Mouse (Mus musculus) kidney, embryonic 16.5 days (tissue): ENCODE measurements around the gene Zfp652. TPM values are rescaled to one million over a fixed set of nuclear protein-coding genes. Genes with fewer than 3 reads are reported as not detected.

Experiments
- ATAC-seq: fragments of 200-750 bp; cut with Nextera tagmentation; 2 replicates; pipeline ENCODE4 v1.8.0; 2017; ENCODE audit warnings: moderate TSS enrichment; ENCODE audit not compliant: low FRiP score, low TSS enrichment
- H3K27ac ChIP-seq: fragments of 300-500 bp; sonication (generic); 2 replicates; pipeline ENCODE4 v1.5.1; 2014; ENCODE audit warnings: low read length
- H3K27me3 ChIP-seq: fragments of 300-500 bp; sonication (generic); 2 replicates; pipeline ENCODE4 v1.6.1; 2014; ENCODE audit warnings: low read length, control low read depth, mixed read lengths; ENCODE audit not compliant: insufficient read depth
- H3K36me3 ChIP-seq: fragments of 300-500 bp; sonication (generic); 2 replicates; pipeline ENCODE4 v1.6.1; 2014; ENCODE audit warnings: low read length, control low read depth, mixed read lengths; ENCODE audit not compliant: insufficient read depth
- H3K4me1 ChIP-seq: fragments of 300-500 bp; sonication (generic); 2 replicates; pipeline ENCODE4 v1.6.1; 2014; ENCODE audit warnings: low read length, control low read depth, mixed read lengths; ENCODE audit not compliant: insufficient read depth
- H3K4me2 ChIP-seq: fragments of 300-500 bp; sonication (generic); replicated peaks from 2 replicates; pipeline ENCODE4 v1.6.1; 2014; ENCODE audit warnings: low read depth, low read length
- H3K4me3 ChIP-seq: fragments of 300-500 bp; sonication (generic); 2 replicates; pipeline ENCODE4 v1.5.1; 2014; ENCODE audit warnings: mild to moderate bottlenecking, low read length
- H3K9ac ChIP-seq: fragments of 300-500 bp; sonication (generic); replicated peaks from 2 replicates; pipeline ENCODE4 v1.6.1; 2014; ENCODE audit warnings: low read length
- H3K9me3 ChIP-seq: fragments of 300-500 bp; sonication (generic); 2 replicates; pipeline ENCODE4 v1.6.1; 2016; ENCODE audit warnings: low read length, control low read depth
- WGBS: fragments of 180-500 bp; shearing (Covaris S2); extraction: QIAGEN DNeasy Blood & Tissue Kit; methylation state at CpG from one replicate; pipeline ENCODE4 v1.1.7; 2014; 5-methylcytosine and 5-hydroxymethylcytosine counted together
- polyA plus RNA-seq: library from polyadenylated mRNA; unstranded; fragments of >200 nt; fragmentation: Nextera tagmentation; extraction: Ambion mirVana; gene quantifications from 2 replicates; pipeline ENCODE4 v1.2.1, GENCODE M21; 2015

Gene Zfp652
- polyA plus RNA-seq, 1 experiment from 2014 or later: 24.0 TPM

- no peak overlapping the region for H3K9ac ChIP-seq
- WGBS: 81% methylated on average over 4 of the region's 4 CpGs
- no peaks in the 10 kb centered on the region for H3K4me1 ChIP-seq
- ATAC-seq: no peak
- H3K4me3 ChIP-seq: no peak overlapping the region
- no peak overlapping the region for H3K4me2 ChIP-seq
- H3K9me3 ChIP-seq: no peaks in the 10 kb centered on the region
- no peaks in the 10 kb centered on the region for H3K36me3 ChIP-seq
- H3K27ac ChIP-seq: no peak overlapping the region
- no peaks in the 10 kb centered on the region for H3K27me3 ChIP-seq
Observed at GRCm38 (mm10) chr11:95726156-95726555, 13.7 kb downstream of the Zfp652 start.

GRCm38 (mm10) chr11:95727947-95728346 is 15.5 kb downstream of the Zfp652 start:
- no peaks in the 10 kb centered on the region for H3K9me3 ChIP-seq
- WGBS: 92% methylated on average over 5 of the region's 5 CpGs
- no peak for ATAC-seq
- no peak overlapping the region for H3K4me3 ChIP-seq
- H3K4me1 ChIP-seq: no peaks in the 10 kb centered on the region
- no peak overlapping the region for H3K4me2 ChIP-seq
- no peaks in the 10 kb centered on the region for H3K27me3 ChIP-seq
- no peak overlapping the region for H3K27ac ChIP-seq
- H3K9ac ChIP-seq: no peak overlapping the region
- H3K36me3 ChIP-seq: no peaks in the 10 kb centered on the region

GRCm38 (mm10) chr11:95728916-95729907 is 16.7 kb downstream of the Zfp652 start:
- no peak for ATAC-seq
- WGBS: 79% methylated on average over 12 of the region's 12 CpGs
- Histone ChIP-seq H3K36me3 (no peaks in the 10 kb centered on the region), H3K9ac (no peak overlapping the region), H3K27me3 (no peaks in the 10 kb centered on the region), H3K4me2 (no peak overlapping the region), H3K27ac (no peak overlapping the region), H3K9me3 (no peaks in the 10 kb centered on the region), H3K4me3 (no peak overlapping the region), H3K4me1 (no peaks in the 10 kb centered on the region)

- no peak overlapping the region for H3K4me3 ChIP-seq
- no peaks in the 10 kb centered on the region for H3K9me3 ChIP-seq
- WGBS: 92% methylated on average over 2 of the region's 2 CpGs
- H3K4me2 ChIP-seq: no peak overlapping the region
- ATAC-seq: no peak
- no peak overlapping the region for H3K9ac ChIP-seq
- no peaks in the 10 kb centered on the region for H3K36me3 ChIP-seq
- no peaks in the 10 kb centered on the region for H3K4me1 ChIP-seq
- no peaks in the 10 kb centered on the region for H3K27me3 ChIP-seq
- H3K27ac ChIP-seq: no peak overlapping the region
Observed at GRCm38 (mm10) chr11:95734485-95734884, 22.0 kb downstream of the Zfp652 start.

GRCm38 (mm10) chr11:95737811-95738210 is 25.3 kb downstream of the Zfp652 start:
- no peak overlapping the region for H3K4me3 ChIP-seq
- H3K27ac ChIP-seq: no peak overlapping the region; the same call in 1 of the 2 replicates
- H3K4me2 ChIP-seq: no peak overlapping the region
- H3K4me1 ChIP-seq: no peaks in the 10 kb centered on the region
- 81% methylated on average over 3 of the region's 3 CpGs for WGBS
- no peak for ATAC-seq
- H3K9me3 ChIP-seq: no peaks in the 10 kb centered on the region
- H3K27me3 ChIP-seq: no peaks in the 10 kb centered on the region
- no peak overlapping the region for H3K9ac ChIP-seq
- H3K36me3 ChIP-seq: no peaks in the 10 kb centered on the region

- Histone ChIP-seq H3K27me3 (no peaks in the 10 kb centered on the region), H3K4me1 (no peaks in the 10 kb centered on the region), H3K9me3 (no peaks in the 10 kb centered on the region), H3K27ac (no peak overlapping the region), H3K36me3 (0 out of 2 replicates have a peak, but pooled peaks cover under 1% of the 10 kb centered on the region), H3K4me2 (no peak overlapping the region), H3K9ac (no peak overlapping the region), H3K4me3 (no peak overlapping the region)
- no peak for ATAC-seq
- 94% methylated on average over 2 of the region's 2 CpGs for WGBS
Observed at GRCm38 (mm10) chr11:95744521-95744920, 32.0 kb downstream of the Zfp652 start.

- Histone ChIP-seq H3K27me3 (no peaks in the 10 kb centered on the region), H3K4me1 (no peaks in the 10 kb centered on the region), H3K4me2 (no peak overlapping the region), H3K27ac (no peak overlapping the region), H3K4me3 (no peak overlapping the region), H3K9ac (no peak overlapping the region), H3K9me3 (no peaks in the 10 kb centered on the region), H3K36me3 (peaks cover 8% of the 10 kb centered on the region; the same call in 1 of the 2 replicates)
- no peak for ATAC-seq
- WGBS: 78% methylated on average over 4 of the region's 4 CpGs
Observed at GRCm38 (mm10) chr11:95746821-95747220, 34.3 kb downstream of the Zfp652 start.

GRCm38 (mm10) chr11:95748331-95748730 is 35.9 kb downstream of the Zfp652 start:
- 89% methylated on average over 5 of the region's 5 CpGs for WGBS
- Histone ChIP-seq H3K36me3 (peaks cover 10% of the 10 kb centered on the region), H3K9ac (no peak overlapping the region), H3K27ac (no peak overlapping the region), H3K4me3 (no peak overlapping the region), H3K9me3 (no peaks in the 10 kb centered on the region), H3K4me1 (no peaks in the 10 kb centered on the region), H3K27me3 (no peaks in the 10 kb centered on the region), H3K4me2 (no peak overlapping the region)
- no peak for ATAC-seq

GRCm38 (mm10) chr11:95749619-95750018 is 37.1 kb downstream of the Zfp652 start:
- no peak overlapping the region for H3K9ac ChIP-seq
- no peaks in the 10 kb centered on the region for H3K4me1 ChIP-seq
- H3K36me3 ChIP-seq: peaks cover 21% of the 10 kb centered on the region
- no peak overlapping the region for H3K27ac ChIP-seq
- H3K4me3 ChIP-seq: no peak overlapping the region
- H3K9me3 ChIP-seq: no peaks in the 10 kb centered on the region
- no peak overlapping the region for H3K4me2 ChIP-seq
- WGBS: 87% methylated on average over 15 of the region's 15 CpGs
- ATAC-seq: no peak
- H3K27me3 ChIP-seq: no peaks in the 10 kb centered on the region

- no peak for ATAC-seq
- peaks cover 30% of the 10 kb centered on the region for H3K36me3 ChIP-seq
- WGBS: 17% methylated on average over 1 of the region's 1 CpGs
Observed at GRCm38 (mm10) chr11:95750995-95751394, 38.5 kb downstream of the Zfp652 start.

More at GRCm38 (mm10) chr11:95750995-95751394, 38.5 kb downstream of the Zfp652 start:
- Histone ChIP-seq H3K4me1 (no peaks in the 10 kb centered on the region), H3K4me2 (no peak overlapping the region), H3K4me3 (no peak overlapping the region), H3K27me3 (no peaks in the 10 kb centered on the region), H3K27ac (no peak overlapping the region), H3K9ac (no peak overlapping the region), H3K9me3 (no peaks in the 10 kb centered on the region)
